Mouse (Mus musculus) spleen, embryonic (tissue): Measurements from ENCODE around the gene Apex1.
"Not testable (repeated sequence)": the region's sequence is repeated elsewhere in the genome, so short reads cannot be mapped to it uniquely, and the experiment has no call there.

Source experiments
- CTCF ChIA-PET: fragments of 350-600 bp; sonication (Branson Sonifier 250); formaldehyde crosslinking; loops from one replicate; lab custom pipeline; 2022; lab: Charles Lee

The Apex1 gene

GRCm38 (mm10) chr14:50924281-50925064, at the start of gene Apex1, which contains the start of gene Osgep:
Gene Apex1, plus strand, starts transcription at chr14:50924968.
Gene Osgep, minus strand, starts transcription at chr14:50924893.
- CTCF ChIA-PET, result interaction anchor here (0.5 kb wide), 1 partner anchor 47 kb away, joined by 3 read pairs; no protein-coding TSS in a partner anchor

GRCm38 (mm10) chr14:50875175-50875574, 49.6 kb upstream of the Apex1 start:
- CTCF ChIA-PET, result no interaction called here

GRCm38 (mm10) chr14:50875591-50876230, 49.1 kb upstream of the Apex1 start:
- CTCF ChIA-PET, result no interaction called here

GRCm38 (mm10) chr14:50876236-50876950, 48.4 kb upstream of the Apex1 start:
- CTCF ChIA-PET, result no interaction called here

DNA sequence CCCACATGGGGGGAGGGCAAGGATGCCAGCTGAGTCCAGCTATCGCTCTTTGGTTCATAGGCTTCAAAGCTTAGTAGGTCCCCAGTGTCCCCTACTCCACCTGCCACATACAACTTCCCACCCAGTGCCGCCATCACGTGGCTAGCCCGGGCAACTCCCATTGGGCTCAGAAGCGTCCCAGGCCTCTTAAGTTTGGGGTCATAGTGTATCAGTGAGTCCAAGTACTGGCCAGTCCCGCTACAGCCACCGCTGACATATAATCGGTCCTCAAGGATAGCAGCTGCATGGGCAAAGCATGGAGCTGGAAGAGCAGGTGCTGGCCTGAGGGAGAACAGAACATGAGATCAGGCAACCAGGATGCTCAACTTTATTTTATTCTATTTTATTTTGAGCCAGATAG, 33.1 kb upstream of the Apex1 start:
- CTCF ChIA-PET, result no interaction called here

DNA sequence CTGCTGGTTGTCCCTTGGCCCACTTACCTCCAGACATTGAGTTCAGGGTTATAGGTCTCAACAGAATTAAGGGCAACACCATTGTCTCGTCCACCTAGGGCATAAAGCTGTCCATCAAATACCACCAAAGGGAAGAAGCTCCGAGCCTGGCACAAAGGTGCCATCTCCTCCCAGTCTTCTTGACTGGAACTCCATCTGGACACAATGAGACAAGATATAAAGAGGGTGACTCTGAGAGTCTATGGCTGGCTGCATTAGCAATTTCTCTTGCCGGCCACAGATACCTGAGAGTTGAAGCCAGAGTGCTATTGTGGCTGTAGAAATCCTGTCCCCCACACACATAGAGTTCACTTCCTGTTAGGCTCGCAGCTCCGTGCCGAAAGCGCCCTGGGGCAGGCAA, 32.7 kb upstream of the Apex1 start:
- CTCF ChIA-PET, result no interaction called here

DNA sequence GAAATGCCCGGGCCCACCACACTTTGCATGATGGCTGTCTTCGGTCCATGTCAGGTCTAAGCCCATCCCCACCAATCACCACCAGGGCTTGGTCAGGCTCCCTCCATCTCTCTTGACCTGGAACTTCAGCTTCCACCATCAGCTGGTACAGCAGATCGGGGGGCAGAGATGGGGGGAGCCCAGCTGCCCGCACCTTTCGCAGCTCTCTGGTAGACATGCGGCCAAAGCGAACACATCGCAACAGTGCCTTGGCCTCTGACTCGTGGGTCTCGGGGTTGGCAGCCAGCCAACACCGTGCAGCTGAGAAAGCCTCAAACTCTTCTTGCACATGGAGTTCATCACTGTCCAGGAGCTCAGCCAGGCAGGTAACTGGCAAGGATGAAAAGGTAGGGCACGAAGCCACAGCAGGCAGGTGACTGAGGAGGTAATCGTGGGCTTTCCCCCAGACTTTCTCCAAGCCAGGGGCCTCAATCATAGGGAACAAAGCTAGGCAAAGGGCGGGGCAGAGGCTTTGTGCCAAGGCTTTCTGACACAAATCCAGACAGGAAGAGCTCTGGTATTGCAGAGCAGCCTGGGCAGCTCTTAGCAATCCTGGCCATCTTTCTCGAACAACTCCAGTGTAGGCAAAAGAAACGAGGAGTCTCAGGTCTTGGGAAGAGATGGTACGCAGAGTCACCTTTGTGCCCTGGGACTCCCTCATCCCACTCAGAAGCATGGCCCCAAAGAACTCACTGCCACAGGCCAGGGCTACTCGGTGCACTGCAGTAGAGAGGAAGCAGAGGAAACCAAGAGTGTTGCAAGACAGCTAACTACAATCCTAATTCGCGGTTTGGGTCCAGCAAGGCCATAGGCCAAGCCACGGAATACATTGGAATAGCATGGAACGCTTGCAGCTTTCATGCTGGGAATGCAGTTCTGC, 32.0 kb upstream of the Apex1 start:
- CTCF ChIA-PET, result no interaction called here

GRCm38 (mm10) chr14:50895407-50895806, 29.4 kb upstream of the Apex1 start:
- CTCF ChIA-PET, result interaction anchor here (0.7 kb wide), 1 partner anchor 26 kb away, joined by 3 read pairs; no protein-coding TSS in a partner anchor

- CTCF ChIA-PET, result no interaction called here
These were observed 28.6 kb upstream of the Apex1 start for GRCm38 (mm10) chr14:50895985-50896746.

DNA sequence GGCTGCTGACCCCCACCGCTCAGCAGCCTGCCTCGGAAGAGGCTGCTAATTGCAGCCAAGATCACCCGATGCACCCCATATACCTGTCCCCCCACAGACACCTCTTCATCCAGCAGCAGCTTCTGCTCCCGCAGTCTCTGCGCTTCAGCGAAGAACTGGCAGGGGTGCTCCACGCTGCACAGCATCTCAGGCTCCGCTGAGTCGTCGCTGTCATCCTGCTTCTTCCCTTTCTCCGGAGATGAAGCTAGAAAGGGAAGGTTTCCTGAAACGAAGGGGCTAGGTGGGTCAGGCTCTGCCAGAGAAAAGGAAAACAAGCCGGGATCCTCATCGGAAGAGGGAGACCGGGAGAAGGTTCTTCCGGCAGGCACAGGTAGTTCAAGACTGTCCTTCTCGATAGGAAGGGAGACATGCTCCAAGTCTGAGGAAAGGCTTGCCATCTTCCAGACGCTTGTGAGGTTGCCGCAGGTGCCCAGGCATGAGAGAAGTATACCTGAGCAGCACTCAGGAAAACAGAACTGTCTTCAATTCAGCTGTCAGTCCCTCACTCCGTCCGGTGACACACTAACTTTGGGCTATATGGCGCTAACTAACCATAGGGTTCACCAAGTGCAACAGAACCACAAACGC, 27.9 kb upstream of the Apex1 start:
- CTCF ChIA-PET, result no interaction called here

DNA sequence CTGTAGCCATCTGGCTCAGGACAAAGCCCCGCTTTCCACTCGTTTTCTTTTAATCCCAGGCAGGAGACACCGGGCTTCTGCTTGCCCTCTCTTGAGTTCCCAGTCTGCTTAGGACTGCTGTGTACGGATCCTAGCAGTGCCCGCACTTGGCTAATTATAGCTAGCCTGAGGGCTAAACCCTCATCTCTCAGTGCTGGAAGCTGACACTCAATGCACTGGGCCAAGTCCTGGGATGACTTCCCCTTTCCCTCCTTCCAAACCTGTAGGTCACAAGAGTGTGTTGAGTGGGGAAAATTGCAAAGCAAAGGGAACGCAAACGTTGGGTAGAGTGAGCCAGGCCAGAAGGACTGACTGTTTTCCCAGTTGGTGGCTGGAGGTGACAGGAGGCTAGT, 27.4 kb upstream of the Apex1 start, which contains the start of gene Klhl33:
TSS of gene Klhl33 (minus strand) at position 134 of the 392 bp plus-strand sequence.
- CTCF ChIA-PET, result no interaction called here

- CTCF ChIA-PET, result not testable (repeated sequence)
These were observed 26.8 kb upstream of the Apex1 start for GRCm38 (mm10) chr14:50897992-50898391.

DNA sequence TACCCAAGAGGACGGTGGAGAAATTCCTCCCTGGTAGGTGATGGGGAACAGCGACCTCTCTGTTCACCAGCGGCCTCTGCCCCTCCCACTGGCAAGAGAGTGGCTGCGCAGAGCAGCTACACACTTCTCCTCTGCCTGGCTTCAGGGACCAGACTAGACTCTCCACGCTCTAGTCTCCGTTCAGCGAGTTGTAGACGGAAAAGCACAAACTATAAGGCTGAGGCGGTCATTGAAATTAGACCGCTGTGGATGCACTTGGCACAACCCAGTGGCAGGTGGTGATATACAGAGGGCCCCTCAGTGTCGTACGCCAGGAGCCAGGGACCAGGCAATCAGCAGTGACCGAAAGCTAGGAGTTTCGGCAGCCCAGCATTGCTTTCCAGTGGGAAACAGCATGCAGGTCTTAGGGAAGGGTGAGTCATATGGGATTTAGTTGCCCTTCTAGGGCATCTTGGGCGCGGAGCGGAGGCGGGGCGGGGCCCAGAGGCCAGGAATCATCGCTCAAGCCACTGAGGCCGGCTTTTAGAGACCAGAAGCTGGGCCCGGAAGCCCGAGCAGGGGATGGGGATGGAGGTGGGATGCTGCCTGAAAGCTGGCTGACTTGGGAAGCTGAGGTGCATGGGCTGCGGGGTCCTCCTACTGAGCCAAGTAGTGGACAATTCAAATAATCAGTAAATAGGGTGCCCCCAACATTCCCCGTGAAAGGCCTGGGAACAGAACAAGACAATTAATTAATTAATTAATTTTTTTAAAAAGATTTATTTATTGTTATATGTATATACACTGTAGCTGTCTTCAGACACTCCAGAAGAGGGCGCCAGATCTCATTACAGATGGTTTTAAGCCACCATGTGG, 20.6 kb upstream of the Apex1 start:
- CTCF ChIA-PET, result no interaction called here

- CTCF ChIA-PET, result no interaction called here
These were observed 20.0 kb upstream of the Apex1 start for GRCm38 (mm10) chr14:50904828-50905129.

GRCm38 (mm10) chr14:50905327-50905726, 19.4 kb upstream of the Apex1 start:
- CTCF ChIA-PET, result not testable (repeated sequence)

DNA sequence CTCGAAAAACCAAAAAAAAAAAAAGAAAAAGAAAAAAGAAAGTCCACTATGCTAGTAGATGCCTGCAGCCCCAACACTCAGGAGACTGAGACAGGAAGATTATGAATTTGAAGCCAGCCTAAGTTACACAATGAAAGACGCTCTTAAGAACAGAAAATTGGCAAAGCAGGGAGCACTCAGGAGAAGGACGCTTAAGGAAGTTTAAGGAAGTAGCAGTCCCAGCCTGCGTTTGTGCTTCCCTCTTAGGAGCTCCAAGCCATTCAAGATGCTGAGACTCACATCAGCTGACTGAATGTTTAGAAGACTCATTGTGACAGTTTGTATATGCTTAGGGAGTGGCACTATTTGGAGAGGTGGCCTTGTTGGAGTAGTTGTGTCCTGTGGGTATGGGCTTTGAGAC, 16.6 kb upstream of the Apex1 start:
- CTCF ChIA-PET, result no interaction called here

- CTCF ChIA-PET, result no interaction called here
These were observed 13.4 kb upstream of the Apex1 start for GRCm38 (mm10) chr14:50911356-50911755.

- CTCF ChIA-PET, result not testable (repeated sequence)
These were observed 1.3 kb upstream of the Apex1 start for GRCm38 (mm10) chr14:50923437-50923836.
